Mouse (Mus musculus) thymus, adult 18-20 months (tissue): ENCODE results near the gene Mcl1.
A peak's percentile ranks its signal among the peaks of the same experiment; 100 is the strongest.
"Not testable (repeated sequence)": the region's sequence is repeated elsewhere in the genome, so short reads cannot be mapped to it uniquely, and the experiment has no call there.

Experiments used
- DNase-seq, 2 experiments: peaks; one replicate each; pipeline ENCODE4 v3.0.0; 2022; ENCODE audit warnings: mixed read lengths in 2 of 2

The Mcl1 gene

GRCm38 (mm10) chr3:95668589-95669308 is 10.2 kb downstream of the Mcl1 start:
- peak; percentile 72 to 88 for DNase-seq

DNA sequence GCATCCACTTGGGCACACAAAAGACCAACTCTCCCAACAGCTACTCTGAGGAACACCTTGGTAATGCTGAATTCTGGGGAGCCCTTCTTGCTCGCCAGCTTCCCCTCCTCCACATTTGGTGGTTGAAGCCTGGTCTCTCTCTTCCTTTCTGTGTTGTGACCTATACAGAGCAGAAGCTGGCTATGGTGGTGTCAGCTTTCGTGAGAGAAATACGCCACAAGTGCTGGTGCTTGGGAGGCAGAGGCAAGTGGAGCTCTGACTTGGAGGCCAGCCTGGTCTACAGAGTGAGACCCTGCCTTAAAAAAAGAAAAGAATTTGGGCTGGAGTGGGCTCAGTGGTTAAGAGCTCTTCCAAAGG is 10.7 kb downstream of the Mcl1 start:
- no peak for DNase-seq

- not testable (repeated sequence) for DNase-seq
Measured at GRCm38 (mm10) chr3:95670419-95670818, 11.8 kb downstream of the Mcl1 start.

DNA sequence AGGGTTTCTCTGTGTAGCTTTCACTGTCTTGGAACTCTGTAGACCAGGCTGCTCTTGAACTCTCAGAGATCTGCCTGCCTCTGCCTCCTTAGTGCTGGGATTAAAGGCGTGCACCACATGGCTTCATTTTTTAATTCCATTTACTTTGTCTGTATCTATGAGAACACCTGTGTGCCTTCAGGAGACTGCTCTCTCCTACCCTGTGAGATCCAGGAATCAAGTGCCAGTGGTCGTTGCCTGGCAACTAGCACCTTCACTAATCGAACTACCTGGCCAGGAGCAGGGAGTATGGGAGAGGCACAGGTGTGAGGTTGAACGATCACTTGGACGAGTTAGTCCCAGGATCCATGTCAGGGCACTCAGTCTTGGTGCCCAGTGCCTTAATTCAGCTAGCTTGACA is 12.6 kb downstream of the Mcl1 start:
- no peak for DNase-seq

DNA sequence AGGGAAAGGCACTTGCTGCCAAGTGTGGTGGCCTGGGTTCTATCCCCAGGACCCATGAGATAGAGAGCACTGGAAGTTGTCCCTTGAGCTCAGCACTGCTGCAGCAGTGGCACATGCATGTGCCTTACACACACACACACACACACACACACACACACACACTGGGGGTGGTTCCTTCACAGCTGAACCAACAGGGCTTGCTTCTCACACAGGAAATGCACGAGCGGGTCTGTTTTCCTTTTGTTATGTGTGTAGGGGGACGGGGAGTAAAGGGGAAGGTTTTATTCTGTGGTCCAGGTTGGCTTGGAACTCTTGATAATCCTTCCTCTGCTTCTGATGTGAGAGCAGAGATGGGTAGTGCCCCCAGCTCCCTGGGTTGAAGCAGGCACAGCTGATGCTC is 13.9 kb downstream of the Mcl1 start:
- peak; percentile 59 to 82 for DNase-seq

DNA sequence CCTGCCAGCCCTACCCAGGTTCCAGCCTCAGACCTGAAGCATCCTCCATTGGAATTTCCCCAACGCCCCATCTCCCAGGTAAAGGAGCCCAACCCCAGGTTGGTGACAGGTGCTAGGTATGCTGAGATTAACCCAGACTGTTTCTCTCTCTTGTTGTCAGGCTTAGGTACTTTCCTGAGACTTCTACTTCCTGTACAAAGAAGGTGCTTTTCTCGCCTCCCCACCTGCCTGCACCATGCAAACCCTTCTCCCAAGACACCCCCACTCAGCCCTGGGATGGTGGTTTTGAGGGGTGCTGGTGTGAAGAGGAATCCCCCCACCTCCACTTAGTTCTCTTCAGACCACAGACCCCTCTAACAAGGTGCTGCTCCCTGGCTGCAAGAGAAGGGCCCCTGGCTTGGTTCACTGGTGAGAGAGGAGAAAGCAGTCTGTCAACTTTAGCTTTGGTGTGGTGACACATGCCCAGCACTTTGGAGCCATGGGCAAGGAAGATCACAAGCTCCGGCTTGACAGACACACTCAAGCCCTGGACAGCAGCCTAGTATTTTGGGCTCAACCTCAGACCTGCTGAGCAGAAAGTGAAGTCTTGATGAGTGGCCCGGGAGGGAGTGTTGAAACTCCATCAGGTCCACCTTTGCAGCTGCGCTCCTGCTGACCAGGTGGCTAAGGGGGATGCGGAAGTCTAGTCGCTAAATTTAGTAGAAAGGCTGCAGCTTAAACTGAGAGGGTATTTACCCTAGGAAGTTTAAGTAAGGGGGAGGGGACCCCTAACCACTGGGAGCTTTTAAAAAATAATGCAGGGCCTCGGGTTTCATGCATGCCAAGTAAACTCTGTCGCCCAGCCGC is 14.5 kb downstream of the Mcl1 start:
- DNase-seq, result peak; percentile 55 to 78

- peak in 1 of 2 experiments; percentile 36 for DNase-seq
Measured at GRCm38 (mm10) chr3:95673707-95674211, 15.2 kb downstream of the Mcl1 start.

GRCm38 (mm10) chr3:95674236-95674635 is 15.6 kb downstream of the Mcl1 start:
- DNase-seq, result peak; percentile 77 to 90

DNA sequence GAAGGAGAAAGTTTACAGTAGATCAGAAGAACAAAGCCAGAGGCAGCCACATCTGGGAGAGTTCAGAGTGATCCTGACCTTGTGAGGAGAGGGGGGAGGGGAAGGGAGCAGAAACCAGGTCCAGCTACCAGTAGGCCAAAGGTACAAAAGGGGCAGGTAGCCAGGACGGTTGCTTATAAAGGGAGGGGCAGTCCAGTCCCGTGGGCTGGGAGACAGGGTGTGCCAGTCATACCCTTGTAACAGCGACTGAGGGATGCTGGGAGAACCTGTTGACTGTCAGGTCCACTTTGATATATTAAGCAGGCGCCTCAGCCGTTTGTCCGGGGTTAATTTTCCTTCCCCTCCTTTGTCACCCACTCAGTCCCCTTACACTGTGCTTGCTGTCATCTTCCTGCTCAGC is 16.2 kb downstream of the Mcl1 start:
- DNase-seq, result peak in 1 of 2 experiments; percentile 62

GRCm38 (mm10) chr3:95675301-95676092 is 16.9 kb downstream of the Mcl1 start:
- peak; percentile 61 to 75 for DNase-seq

GRCm38 (mm10) chr3:95676745-95677419 is 18.3 kb downstream of the Mcl1 start:
- DNase-seq, result peak; percentile 42 to 66

DNA sequence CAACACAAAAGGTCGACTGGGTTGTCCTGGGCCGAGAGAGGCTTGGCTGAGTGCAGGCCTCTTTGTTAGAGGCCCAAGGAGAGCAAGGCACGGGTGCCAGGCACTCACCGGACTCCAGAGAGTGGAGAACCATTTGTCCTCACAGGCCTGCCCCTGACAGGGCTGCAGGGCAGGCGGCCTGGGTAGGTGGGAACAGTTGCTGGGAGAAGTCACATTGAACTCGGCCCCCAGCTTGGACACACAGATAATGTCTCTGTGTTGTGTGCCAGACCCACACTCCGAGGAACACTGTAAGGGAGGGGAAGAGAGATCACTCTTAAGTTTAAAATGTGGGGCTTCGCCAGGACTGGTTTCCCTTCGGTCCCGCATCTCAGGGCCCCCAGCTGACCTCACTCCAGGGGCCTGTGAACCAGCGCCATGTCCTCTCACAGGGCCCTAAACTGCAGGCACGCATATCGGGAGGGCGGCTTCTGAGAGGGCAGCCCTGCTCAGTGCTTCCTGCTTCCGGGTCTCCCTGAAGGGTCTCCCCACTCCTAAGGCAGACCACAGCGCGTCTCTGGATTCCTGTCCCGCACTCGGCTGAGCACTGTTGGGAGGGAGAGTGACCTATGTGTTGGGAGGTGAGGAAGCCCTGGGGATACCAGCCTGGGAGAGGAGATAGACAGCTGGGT is 19.0 kb downstream of the Mcl1 start:
- no peak for DNase-seq

DNA sequence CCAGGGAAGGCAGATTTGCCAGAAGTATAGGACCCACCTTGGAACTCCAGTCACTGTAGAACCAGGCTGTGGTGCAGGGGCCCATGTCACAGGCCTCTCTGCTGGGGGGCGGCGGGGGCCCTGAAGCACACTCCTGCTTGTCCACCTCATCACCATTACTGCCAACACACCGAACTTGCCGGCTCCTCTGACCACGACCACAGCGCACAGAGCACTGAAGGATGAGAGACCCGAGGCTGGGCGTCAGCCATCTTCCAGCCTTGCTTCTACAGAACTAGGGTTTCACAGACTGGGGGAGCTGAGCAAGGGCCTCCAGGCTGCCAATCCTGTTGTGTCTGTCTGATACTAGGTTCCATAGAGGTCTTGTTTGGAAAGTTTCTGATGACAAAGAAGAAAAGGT is 21.0 kb downstream of the Mcl1 start:
- no peak for DNase-seq

DNA sequence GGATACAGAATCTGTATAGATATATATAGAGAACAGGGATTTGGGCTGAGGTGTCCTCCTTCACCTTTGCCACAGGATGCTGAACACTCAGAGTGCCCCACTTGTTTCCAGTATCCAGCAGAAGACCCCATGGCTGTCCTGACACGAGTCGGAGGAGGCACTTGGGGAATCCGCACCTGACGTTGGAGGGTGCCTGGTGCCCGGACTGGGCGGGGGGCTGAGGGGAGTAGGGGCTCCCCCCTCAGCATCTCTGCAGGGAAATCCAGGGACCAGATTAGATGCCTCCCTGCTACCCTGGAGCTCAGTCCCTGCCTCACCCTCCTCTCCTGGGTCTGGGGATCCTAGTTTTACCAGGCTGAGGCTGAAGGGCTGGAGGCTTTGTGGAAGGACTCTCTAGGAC is 22.1 kb downstream of the Mcl1 start:
- no peak for DNase-seq

- no peak for DNase-seq
Measured at GRCm38 (mm10) chr3:95681365-95681764, 22.8 kb downstream of the Mcl1 start.

- DNase-seq, result no peak
Measured at GRCm38 (mm10) chr3:95682878-95683277, 24.3 kb downstream of the Mcl1 start.

- DNase-seq, result no peak
Measured at GRCm38 (mm10) chr3:95684846-95685245, 26.3 kb downstream of the Mcl1 start.

DNA sequence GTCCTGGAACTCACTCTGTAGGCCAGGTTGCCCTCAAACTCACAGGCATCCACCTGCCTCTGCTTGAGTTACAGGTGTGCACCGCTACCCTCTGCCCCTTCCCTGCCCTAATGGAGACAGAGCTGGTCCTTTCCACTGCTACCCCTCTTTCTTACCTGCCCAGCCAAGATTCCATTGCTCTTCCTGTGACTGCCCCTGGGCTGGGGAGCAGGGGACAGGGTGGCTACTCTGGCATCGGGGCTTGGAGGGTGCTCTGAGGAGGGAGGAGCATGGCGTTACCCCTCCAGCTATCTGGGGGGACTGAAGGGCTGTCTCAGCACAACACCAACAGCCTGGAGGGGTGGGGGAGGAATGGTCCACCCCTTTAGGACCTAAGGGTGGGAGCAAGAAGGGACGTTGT is 26.7 kb downstream of the Mcl1 start:
- DNase-seq, result no peak

DNA sequence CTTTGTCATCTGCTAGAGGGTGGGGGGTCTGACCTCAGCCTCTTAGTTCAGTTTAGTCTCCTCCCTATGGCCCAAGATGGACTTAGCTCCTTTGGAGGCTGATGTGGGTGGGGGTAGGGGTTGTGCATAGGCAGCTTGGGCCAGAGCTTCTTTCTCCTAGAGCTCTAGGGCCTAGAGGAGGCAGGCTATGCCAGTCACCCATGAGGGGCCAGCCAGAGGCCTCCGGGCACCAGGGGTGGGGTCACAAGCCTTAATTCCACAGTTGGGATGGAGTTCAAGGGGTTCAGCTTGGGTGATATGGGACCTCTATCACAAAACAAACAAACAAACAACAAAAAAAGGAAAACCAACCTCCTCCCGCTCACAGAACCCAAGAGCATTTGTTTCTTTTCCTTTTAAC is 27.1 kb downstream of the Mcl1 start:
- no peak for DNase-seq

DNA sequence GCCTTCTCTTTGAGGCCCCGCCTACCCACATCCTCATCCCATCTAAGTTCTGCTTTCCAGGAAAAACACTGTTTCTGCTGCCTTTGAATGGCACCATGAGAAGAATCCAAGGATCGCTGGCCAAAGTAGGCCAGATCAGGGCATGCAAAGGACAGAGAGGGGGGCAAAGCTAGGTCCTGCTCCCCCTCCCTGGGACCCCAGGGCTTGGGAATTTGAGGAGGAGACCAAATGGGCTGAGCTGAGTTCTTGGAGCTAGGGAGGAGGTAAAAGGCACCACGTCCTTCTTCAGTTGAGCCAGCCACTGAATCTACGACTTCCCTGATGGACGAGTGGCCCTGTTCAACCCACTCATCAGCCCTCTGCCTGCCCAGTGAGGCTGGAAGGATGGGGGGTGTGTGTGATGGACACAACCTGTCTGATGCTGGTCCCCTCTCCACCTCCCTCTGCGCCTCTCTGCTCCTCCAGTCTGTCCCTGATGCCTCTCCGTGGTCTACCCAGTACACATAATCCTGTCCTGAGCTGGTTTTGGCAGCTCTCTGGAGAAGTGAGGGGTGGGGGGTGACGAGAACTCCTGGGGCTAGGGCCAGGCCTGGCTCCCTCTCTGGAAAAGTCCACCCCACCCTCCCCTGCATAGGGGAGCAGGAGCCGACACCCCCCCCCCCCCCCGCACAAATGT is 28.0 kb downstream of the Mcl1 start:
- no peak for DNase-seq

DNA sequence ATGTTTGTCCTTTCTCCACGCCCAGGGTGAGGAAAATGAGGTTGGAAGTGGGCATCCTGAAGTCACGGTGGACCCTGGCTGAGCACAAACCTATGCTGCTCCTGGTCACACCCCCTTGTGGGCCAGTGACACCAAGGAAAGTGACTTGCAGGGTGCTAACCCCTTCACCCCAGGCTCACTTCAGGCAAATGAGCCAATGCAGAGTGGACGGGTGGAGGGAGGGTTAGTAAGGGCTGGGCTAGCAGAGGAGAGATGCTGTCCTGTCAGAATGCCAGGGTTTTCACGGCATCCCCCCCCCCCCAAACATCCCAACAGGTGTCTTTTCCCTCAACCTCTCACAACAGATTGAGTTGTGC is 28.6 kb downstream of the Mcl1 start:
- no peak for DNase-seq
